Mouse (Mus musculus): ENCODE results near the gene Wnt6.

Gene Wnt6

DNA sequence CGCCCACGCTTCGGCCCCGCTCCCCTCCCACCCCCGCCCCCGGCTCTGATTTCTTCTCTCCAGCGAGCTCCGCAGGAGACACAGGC is at the start of gene Wnt6:
Gene Wnt6, plus strand, starts transcription at position 48 of the 86 bp plus-strand sequence.
- no peak for DNase-seq (ENCODE audit: low spot score in 2 of 2)

DNA sequence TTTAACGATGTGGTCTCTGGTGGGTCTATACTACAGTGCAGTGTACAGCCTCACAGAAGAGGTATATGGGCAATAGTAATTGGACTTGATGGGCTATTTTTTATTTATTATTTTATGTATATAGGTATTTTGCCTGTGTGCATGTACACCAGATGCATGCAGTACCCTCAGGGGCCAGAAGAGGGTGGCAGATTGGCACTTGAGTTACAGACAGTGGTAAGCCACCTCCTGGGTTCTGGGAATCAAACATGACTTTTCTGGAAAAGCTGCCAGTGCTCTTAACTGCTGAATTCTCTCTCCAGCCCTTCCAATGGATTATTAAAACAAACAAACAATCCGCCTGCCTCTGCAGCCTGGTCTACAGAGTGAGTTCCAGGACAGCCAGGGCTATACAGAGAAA is 47.9 kb upstream of the Wnt6 start:
- peak in 1 of 2 experiments; percentile 29 for DNase-seq (ENCODE audit: low spot score in 2 of 2)

- DNase-seq (ENCODE audit: low spot score in 2 of 2) = no peak
These were observed 45.6 kb upstream of the Wnt6 start for GRCm38 (mm10) chr1:74726114-74726513.

- no peak for DNase-seq (ENCODE audit: low spot score in 2 of 2)
These were observed 45.0 kb upstream of the Wnt6 start for GRCm38 (mm10) chr1:74726674-74727073.

GRCm38 (mm10) chr1:74728446-74728845 is 43.2 kb upstream of the Wnt6 start:
- no peak for DNase-seq (ENCODE audit: low spot score in 2 of 2)

GRCm38 (mm10) chr1:74736977-74737376 is 34.7 kb upstream of the Wnt6 start:
- DNase-seq (ENCODE audit: low spot score in 2 of 2) = no peak

- no peak for DNase-seq (ENCODE audit: low spot score in 2 of 2)
These were observed 34.2 kb upstream of the Wnt6 start for GRCm38 (mm10) chr1:74737500-74737899.

DNA sequence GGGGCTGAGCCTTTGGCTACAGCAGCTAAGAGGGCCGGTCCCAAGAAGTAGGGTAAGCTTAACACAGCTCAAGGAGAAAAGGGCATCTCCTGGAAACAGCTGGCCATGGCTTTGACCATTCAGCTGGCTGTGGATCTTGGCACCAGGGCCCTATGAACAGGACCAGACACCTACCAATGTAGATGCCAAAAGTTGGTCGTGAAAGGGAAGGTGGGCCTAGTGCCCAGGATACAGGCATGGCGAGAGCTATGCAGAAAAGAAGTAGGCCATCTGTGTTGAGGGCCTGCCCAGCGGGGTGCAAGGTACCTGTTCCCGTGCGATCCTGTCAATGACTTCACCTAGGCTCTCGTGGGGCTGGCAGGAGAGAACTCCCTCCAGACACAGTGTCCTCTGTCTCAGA is 30.8 kb upstream of the Wnt6 start:
- DNase-seq (ENCODE audit: low spot score in 2 of 2) = no peak

- DNase-seq (ENCODE audit: low spot score in 2 of 2) = no peak
These were observed 24.4 kb upstream of the Wnt6 start for GRCm38 (mm10) chr1:74747335-74747734.

DNA sequence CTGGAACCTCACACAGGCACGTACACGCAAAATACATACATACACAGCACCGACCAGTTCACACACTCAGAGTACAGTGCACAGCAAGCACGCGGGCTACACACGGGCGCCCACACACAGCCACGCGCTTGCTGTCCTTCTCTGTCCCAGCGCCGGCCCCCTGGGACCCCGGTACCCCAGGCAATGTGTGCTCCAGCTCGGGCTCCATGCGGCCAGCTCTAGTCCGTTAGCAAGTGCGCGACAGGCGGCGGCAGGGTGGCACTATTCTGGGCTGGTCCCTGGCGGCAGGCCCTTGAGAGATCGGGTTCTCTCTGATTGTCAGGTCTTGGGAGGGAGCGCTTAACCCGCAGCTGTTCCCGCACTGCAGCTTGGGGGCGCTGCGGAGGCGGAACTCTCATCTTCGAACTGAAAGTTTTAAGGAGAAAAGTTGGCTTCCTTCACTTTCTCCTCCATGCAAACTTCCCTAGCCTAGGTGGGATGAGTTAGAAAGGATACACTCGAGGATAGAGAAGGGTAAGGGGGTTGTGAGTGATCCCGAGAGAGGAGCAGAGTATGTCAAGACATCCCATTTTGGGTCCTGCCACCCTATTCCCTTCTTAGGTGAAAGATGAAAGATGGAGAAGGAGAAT is 22.9 kb upstream of the Wnt6 start, which contains the start of gene Prkag3:
Gene Prkag3, minus strand, starts transcription at position 579 of the 629 bp plus-strand sequence.
- DNase-seq (ENCODE audit: low spot score in 2 of 2) = peak in 1 of 2 experiments; percentile 50

- DNase-seq (ENCODE audit: low spot score in 2 of 2) = no peak
These were observed 22.4 kb upstream of the Wnt6 start for GRCm38 (mm10) chr1:74749301-74749700.

DNA sequence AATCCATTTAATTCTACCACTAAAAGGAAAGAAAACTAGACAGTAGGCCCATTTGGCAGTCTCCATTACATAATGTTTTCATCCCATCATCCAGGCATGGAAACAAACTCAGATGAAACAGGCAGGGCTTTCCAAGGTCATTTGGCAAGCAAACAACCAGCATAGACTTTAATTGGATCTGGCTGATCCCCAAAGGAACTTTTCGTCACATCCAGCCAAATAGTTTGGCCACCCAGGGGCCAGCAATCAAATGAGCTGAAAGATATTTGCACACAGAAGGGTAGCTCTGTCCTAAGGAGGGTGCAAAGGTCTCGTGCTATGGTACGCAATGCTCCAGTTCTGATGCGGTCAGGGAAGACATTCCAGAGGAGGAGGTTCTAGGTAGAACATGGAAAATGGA is 21.0 kb upstream of the Wnt6 start:
- no peak for DNase-seq (ENCODE audit: low spot score in 2 of 2)

DNA sequence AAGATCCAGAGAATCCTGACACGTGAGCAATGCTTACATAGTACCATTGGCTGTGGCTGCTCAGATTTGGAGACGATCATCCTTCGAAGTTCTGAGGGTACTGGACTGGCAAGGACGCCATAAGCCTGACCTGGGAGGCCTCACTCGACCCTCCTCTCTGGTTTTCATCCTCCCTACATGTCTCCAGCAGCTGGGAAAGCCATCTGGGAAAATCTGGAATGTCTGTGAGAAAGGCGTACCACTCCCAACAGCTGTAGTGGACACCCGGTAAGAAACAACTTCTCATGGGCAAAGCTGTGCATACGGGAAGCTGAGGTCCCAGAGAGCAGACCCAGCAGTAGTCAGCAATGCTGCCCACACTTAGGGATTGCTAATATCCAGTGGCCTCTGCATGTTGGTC is 19.5 kb upstream of the Wnt6 start:
- no peak for DNase-seq (ENCODE audit: low spot score in 2 of 2)

GRCm38 (mm10) chr1:74752833-74753232 is 18.9 kb upstream of the Wnt6 start:
- no peak for DNase-seq (ENCODE audit: low spot score in 2 of 2)

DNA sequence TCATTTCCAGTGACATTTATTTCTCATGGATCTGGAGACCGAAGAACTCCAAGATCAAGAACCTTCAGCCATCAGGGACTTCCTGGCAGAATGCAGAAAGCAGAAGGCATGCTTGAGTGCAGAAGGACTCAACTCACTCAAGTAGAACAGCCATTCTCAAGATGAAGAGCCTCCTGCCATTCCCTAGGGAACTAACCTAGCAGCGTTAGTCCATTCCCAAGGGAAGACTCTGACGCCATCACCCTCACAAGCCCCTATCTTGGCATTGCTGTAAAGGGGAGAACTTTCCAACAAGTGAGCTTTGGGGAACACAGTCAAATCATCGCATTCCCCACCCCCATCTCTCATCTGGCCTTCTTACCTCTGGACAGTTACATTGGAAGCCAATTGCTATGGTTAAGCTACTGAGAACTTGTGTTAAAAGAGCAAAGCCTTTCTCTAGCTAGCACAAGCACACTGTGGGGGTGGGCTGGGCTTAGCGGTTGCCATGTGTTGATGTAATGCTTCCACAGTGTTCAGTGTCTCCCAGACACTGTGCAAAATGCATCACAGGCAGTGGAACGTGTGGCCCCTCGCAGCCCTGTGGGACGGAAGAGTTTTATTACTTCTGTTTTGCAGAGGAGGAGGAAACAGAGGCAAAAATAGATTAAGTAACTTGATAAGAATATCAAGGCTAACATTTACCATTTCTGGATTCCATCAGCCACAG is 18.3 kb upstream of the Wnt6 start:
- no peak for DNase-seq (ENCODE audit: low spot score in 2 of 2)

GRCm38 (mm10) chr1:74754175-74754785 is 17.4 kb upstream of the Wnt6 start:
- DNase-seq (ENCODE audit: low spot score in 2 of 2) = no peak

DNA sequence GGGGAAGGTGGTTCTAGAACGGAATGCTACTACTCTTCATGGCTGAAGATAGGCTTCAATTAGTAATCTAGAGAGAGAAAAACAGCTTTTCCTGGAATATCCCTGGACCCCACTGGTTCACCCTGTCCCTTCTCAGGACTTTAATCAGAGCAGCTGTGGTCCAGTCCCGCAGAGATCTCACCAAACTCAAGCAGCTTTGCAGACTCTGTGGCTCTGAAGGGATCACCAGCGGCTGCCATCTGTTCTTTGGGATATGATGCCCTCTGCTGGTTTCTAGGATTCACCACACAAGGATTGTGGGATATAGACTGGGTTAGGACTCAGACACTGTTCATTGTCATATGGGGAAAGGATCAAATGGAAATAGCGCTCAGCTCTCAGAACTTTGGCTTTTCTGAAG is 11.9 kb upstream of the Wnt6 start:
- DNase-seq (ENCODE audit: low spot score in 2 of 2) = no peak

DNA sequence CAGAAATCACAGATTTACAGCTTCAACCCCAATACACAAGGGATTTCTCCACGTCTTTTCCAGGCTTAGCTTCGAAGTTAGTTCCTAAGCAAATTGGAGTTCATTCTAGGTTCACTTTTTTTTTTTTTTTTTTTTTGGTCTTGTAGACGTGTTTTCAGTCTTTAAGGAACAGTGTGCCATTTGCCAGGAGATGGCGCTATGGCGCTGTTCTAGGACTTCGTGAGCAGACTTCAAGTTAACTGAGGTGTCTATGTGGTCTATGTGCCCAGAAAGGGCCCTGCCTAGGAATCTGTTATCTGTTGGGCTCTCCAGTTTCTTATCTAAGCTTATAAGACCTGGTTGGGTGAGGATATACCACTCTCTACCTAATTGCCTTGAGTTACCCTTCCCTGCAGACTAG is 8.6 kb upstream of the Wnt6 start:
- DNase-seq (ENCODE audit: low spot score in 2 of 2) = peak; percentile 49 to 66

GRCm38 (mm10) chr1:74770727-74771466 is 795 bp upstream of the Wnt6 start:
- DNase-seq (ENCODE audit: low spot score in 2 of 2) = no peak

- DNase-seq (ENCODE audit: low spot score in 2 of 2) = no peak
These were observed 236 bp upstream of the Wnt6 start for GRCm38 (mm10) chr1:74771467-74771844.

- no peak for DNase-seq (ENCODE audit: low spot score in 2 of 2)
These were observed 384 bp downstream of the Wnt6 start for GRCm38 (mm10) chr1:74771931-74772620.

DNA sequence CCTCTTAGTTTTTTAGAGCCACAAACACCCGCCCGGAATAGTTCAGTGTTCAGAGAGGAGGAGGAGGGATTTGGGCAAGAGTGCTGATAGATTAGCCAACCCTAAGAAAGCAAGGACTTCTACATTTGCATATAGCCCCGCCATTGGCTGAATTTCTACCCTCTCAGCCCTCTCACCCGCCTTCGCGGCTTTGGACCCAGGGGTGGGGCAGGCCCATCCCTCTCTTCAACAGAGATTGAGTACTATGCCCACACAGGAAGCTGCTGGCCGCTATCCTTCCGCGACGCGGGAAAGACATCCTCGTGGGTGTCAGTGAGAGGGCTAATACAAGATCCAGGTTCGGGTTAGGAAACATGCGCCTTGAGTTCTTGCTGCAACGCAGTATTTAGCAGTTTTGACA is 1.4 kb downstream of the Wnt6 start:
- peak in 1 of 2 experiments; percentile 52 for DNase-seq (ENCODE audit: low spot score in 2 of 2)
